Mouse (Mus musculus): Measurements from ENCODE around the gene Gm17175.
"Not testable (repeated sequence)": the region's sequence is repeated elsewhere in the genome, so short reads cannot be mapped to it uniquely, and the experiment has no call there.

Gene Gm17175

GRCm38 (mm10) chr14:51573963-51574362 lies at the start of gene Gm17175:
Gm17175 (minus strand) TSS chr14:51574063.
- not testable (repeated sequence) for DNase-seq (ENCODE audit: low read depth, low spot score)

DNA sequence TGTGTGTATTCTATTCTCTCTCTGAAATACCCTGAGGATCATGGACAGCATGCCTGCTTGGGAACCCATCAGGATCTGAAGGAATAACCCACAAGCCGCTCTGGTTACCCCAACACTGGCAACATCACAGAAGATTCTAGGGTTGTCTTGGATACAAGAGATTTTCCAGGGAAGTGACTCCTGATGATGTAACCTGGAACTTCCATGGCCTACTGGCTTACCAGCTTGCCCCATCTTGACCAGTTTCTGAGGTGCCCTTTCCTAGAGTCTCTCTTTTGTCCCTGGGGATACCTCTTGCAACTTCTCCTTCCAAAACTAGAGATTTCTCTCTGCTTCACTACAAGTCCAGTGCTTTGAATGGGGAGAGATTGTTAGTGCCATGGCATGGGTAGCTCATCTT lies 37.3 kb upstream of the Gm17175 start, which contains the start of gene Gm17078:
Gene Gm17078, minus strand, starts transcription at position 101 of the 400 bp plus-strand sequence.
- no peak for DNase-seq (ENCODE audit: low read depth, low spot score)

DNA sequence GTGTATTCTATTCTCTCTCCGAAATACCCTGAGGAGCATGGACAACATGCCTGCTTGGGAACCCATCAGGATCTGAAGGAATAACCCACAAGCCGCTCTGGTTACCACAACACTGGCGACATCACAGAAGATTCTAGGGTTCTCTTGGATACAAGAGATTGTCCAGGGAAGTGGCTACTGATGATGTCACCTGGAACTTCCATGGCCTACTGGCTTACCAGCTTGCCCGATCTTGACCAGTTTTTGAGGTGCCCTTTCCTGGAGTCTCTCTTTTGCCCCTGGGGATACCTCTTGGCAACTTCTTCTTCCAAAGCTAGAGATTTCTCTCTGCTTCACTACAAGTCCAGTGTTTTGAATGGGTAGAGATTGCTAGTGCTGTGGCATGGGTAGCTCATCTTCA lies 18.2 kb upstream of the Gm17175 start, which contains the start of gene Gm17174:
Gene Gm17174, minus strand, starts transcription at position 101 of the 400 bp plus-strand sequence.
- DNase-seq (ENCODE audit: low read depth, low spot score): not testable (repeated sequence)

DNA sequence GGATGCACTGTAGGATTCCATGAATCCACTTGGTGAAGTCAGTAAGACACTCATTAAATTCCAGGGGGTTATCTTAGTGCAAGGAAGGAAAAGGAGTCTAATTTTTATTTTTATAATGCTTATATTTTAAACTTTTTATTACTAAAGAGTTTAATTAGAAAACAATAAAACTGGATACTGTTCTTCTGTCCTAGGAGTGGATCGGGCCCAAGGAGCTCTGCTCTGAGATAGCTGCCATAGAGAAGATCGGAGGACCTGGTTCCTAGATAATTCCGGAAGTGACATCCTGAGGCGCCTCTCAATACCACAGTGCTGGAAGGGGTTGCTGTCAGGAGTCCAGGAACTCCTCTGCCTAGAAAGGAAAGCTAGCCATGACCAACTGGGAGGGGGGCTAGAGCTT lies 21.4 kb downstream of the Gm17175 start, which contains the start of gene Gm5622:
Gene Gm5622, plus strand, starts transcription at position 301 of the 400 bp plus-strand sequence.
- DNase-seq (ENCODE audit: low read depth, low spot score): no peak
